Mouse (Mus musculus): ENCODE data around the gene Myo18b.

GRCm38 (mm10) chr5:112659295-112659694 is 236.9 kb downstream of the Myo18b start:
- TF ChIP-seq TBP (conservative IDR thresholded peaks at IDR 0.05; ENCODE audit: low read depth, low read length), result no peak
- TF ChIP-seq USF2 (conservative IDR thresholded peaks at IDR 0.05; ENCODE audit: low read depth, low read length), result no peak
- no peak for TF ChIP-seq CTCF (conservative IDR thresholded peaks at IDR 0.05 in 1 of 2, IDR thresholded peaks at IDR 0.05 in 1 of 2; ENCODE audit: low read depth in 2 of 2, low read length in 2 of 2)
- no peak for TF ChIP-seq SIN3A (IDR thresholded peaks at IDR 0.05; ENCODE audit: low read length)
- TF ChIP-seq ZC3H11A (IDR thresholded peaks at IDR 0.05; ENCODE audit: low read depth, low read length), result no peak
- no peak for TF ChIP-seq POLR2A (IDR thresholded peaks at IDR 0.05; ENCODE audit: low read depth, low read length)
- TF ChIP-seq ZKSCAN1 (IDR thresholded peaks at IDR 0.05; ENCODE audit: borderline replicate concordance, low read depth, low read length), result no peak
